Mouse (Mus musculus): ENCODE measurements around the gene Ccdc189. TPM values are rescaled to one million over a fixed set of nuclear protein-coding genes. Genes with fewer than 3 reads are reported as not detected.

The Ccdc189 gene
- polyA plus RNA-seq, 1 experiment from 2014 or later = 5.2 TPM

- 56% methylated on average over 1 of the region's 1 CpGs for WGBS
- Histone ChIP-seq H3K9me3 (ENCODE audit: control insufficient read depth, low read length) (no peaks in the 10 kb centered on the region), H3K36me3 (ENCODE audit: control insufficient read depth, insufficient read depth, low read length) (peaks cover 13% of the 10 kb centered on the region), H3K9ac (ENCODE audit: low read depth, low read length) (no peak overlapping the region), H3K4me2 (ENCODE audit: low read depth, low read length) (no peak overlapping the region), H3K27me3 (replicated peaks; ENCODE audit: control insufficient read depth, insufficient read depth, low read length) (no peaks in the 10 kb centered on the region), H3K4me1 (ENCODE audit: control insufficient read depth, insufficient read depth, low read length) (peaks cover 6% of the 10 kb centered on the region), H3K27ac (ENCODE audit: low read length) (no peak overlapping the region), H3K4me3 (ENCODE audit: low read length) (no peak overlapping the region)
- no peak for ATAC-seq
Measured at GRCm38 (mm10) chr7:127616336-127616735, 27.9 kb upstream of the Ccdc189 start.

- Histone ChIP-seq H3K4me3 (ENCODE audit: low read length) (peak within 1 kb of the TSS; percentile 100), H3K9ac (ENCODE audit: low read depth, low read length) (peak within 1 kb of the TSS; percentile 99), H3K9me3 (ENCODE audit: control insufficient read depth, low read length) (no peaks in the 10 kb centered on the region), H3K36me3 (ENCODE audit: control insufficient read depth, insufficient read depth, low read length) (peaks cover 24% of the 10 kb centered on the region), H3K4me2 (ENCODE audit: low read depth, low read length) (peak within 1 kb of the TSS; percentile 72), H3K27ac (ENCODE audit: low read length) (peak within 1 kb of the TSS; percentile 85), H3K4me1 (ENCODE audit: control insufficient read depth, insufficient read depth, low read length) (peaks cover 6% of the 10 kb centered on the region), H3K27me3 (replicated peaks; ENCODE audit: control insufficient read depth, insufficient read depth, low read length) (no peaks in the 10 kb centered on the region)
- ATAC-seq = peak; percentile 92
- WGBS = under 1% methylated on average over 35 of the region's 50 CpGs
Measured at GRCm38 (mm10) chr7:127614891-127615843, 26.8 kb upstream of the Ccdc189 start, which contains the start of gene Zfp629. TSS of gene Zfp629 (minus strand) at chr7:127615797.

- WGBS = under 1% methylated on average over 33 of the region's 44 CpGs
- peaks cover 6% of the 10 kb centered on the region for H3K4me1 ChIP-seq (ENCODE audit: control insufficient read depth, insufficient read depth, low read length)
- peak; percentile 78 for ATAC-seq
Measured at GRCm38 (mm10) chr7:127614511-127614890, 26.1 kb upstream of the Ccdc189 start.

GRCm38 (mm10) chr7:127614091-127614490 is 25.7 kb upstream of the Ccdc189 start:
- 23% methylated on average over 8 of the region's 8 CpGs for WGBS
- no peak; the same call in 1 of the 2 replicates for ATAC-seq
- peak overlapping the region; percentile 85; the same call in 1 of the 2 replicates for H3K27ac ChIP-seq (ENCODE audit: low read length)

More at GRCm38 (mm10) chr7:127614511-127614890, 26.1 kb upstream of the Ccdc189 start:
- no peaks in the 10 kb centered on the region for H3K27me3 ChIP-seq (replicated peaks; ENCODE audit: control insufficient read depth, insufficient read depth, low read length)
- H3K4me3 ChIP-seq (ENCODE audit: low read length) = peak overlapping the region; percentile 100
- peak overlapping the region; percentile 99 for H3K9ac ChIP-seq (ENCODE audit: low read depth, low read length)
- peak overlapping the region; percentile 72 for H3K4me2 ChIP-seq (ENCODE audit: low read depth, low read length)
- peak overlapping the region; percentile 85 for H3K27ac ChIP-seq (ENCODE audit: low read length)
- H3K9me3 ChIP-seq (ENCODE audit: control insufficient read depth, low read length) = no peaks in the 10 kb centered on the region
- peaks cover 29% of the 10 kb centered on the region for H3K36me3 ChIP-seq (ENCODE audit: control insufficient read depth, insufficient read depth, low read length)

GRCm38 (mm10) chr7:127613501-127613900 is 25.1 kb upstream of the Ccdc189 start:
- H3K9ac ChIP-seq (ENCODE audit: low read depth, low read length) = no peak overlapping the region; the same call in 1 of the 2 replicates
- no peak overlapping the region for H3K27ac ChIP-seq (ENCODE audit: low read length)

More at GRCm38 (mm10) chr7:127614091-127614490, 25.7 kb upstream of the Ccdc189 start:
- H3K4me1 ChIP-seq (ENCODE audit: control insufficient read depth, insufficient read depth, low read length) = peaks cover 6% of the 10 kb centered on the region
- H3K36me3 ChIP-seq (ENCODE audit: control insufficient read depth, insufficient read depth, low read length) = peaks cover 29% of the 10 kb centered on the region
- peak overlapping the region; percentile 100 for H3K4me3 ChIP-seq (ENCODE audit: low read length)
- peak overlapping the region; percentile 72 for H3K4me2 ChIP-seq (ENCODE audit: low read depth, low read length)
- no peaks in the 10 kb centered on the region for H3K27me3 ChIP-seq (replicated peaks; ENCODE audit: control insufficient read depth, insufficient read depth, low read length)
- no peaks in the 10 kb centered on the region for H3K9me3 ChIP-seq (ENCODE audit: control insufficient read depth, low read length)
- H3K9ac ChIP-seq (ENCODE audit: low read depth, low read length) = peak overlapping the region; percentile 99

GRCm38 (mm10) chr7:127611561-127611960 is 23.2 kb upstream of the Ccdc189 start:
- H3K4me2 ChIP-seq (ENCODE audit: low read depth, low read length) = no peak overlapping the region
- H3K27ac ChIP-seq (ENCODE audit: low read length) = no peak overlapping the region
- peaks cover 6% of the 10 kb centered on the region for H3K4me1 ChIP-seq (ENCODE audit: control insufficient read depth, insufficient read depth, low read length)
- H3K4me3 ChIP-seq (ENCODE audit: low read length) = no peak overlapping the region
- H3K36me3 ChIP-seq (ENCODE audit: control insufficient read depth, insufficient read depth, low read length) = peaks cover 29% of the 10 kb centered on the region
- H3K9ac ChIP-seq (ENCODE audit: low read depth, low read length) = no peak overlapping the region
- no peaks in the 10 kb centered on the region for H3K9me3 ChIP-seq (ENCODE audit: control insufficient read depth, low read length)
- no peak for ATAC-seq
- no peaks in the 10 kb centered on the region for H3K27me3 ChIP-seq (replicated peaks; ENCODE audit: control insufficient read depth, insufficient read depth, low read length)
- 95% methylated on average over 26 of the region's 26 CpGs for WGBS

More at GRCm38 (mm10) chr7:127613501-127613900, 25.1 kb upstream of the Ccdc189 start:
- H3K4me1 ChIP-seq (ENCODE audit: control insufficient read depth, insufficient read depth, low read length) = peaks cover 6% of the 10 kb centered on the region
- no peaks in the 10 kb centered on the region for H3K9me3 ChIP-seq (ENCODE audit: control insufficient read depth, low read length)
- ATAC-seq = no peak
- 86% methylated on average over 8 of the region's 8 CpGs for WGBS
- H3K36me3 ChIP-seq (ENCODE audit: control insufficient read depth, insufficient read depth, low read length) = peaks cover 29% of the 10 kb centered on the region
- peak overlapping the region; percentile 100; the same call in 1 of the 2 replicates for H3K4me3 ChIP-seq (ENCODE audit: low read length)
- H3K4me2 ChIP-seq (ENCODE audit: low read depth, low read length) = peak overlapping the region; percentile 72; the same call in 1 of the 2 replicates
- H3K27me3 ChIP-seq (replicated peaks; ENCODE audit: control insufficient read depth, insufficient read depth, low read length) = no peaks in the 10 kb centered on the region

- Histone ChIP-seq H3K4me1 (ENCODE audit: control insufficient read depth, insufficient read depth, low read length) (peaks cover 6% of the 10 kb centered on the region), H3K36me3 (ENCODE audit: control insufficient read depth, insufficient read depth, low read length) (peaks cover 29% of the 10 kb centered on the region), H3K9me3 (ENCODE audit: control insufficient read depth, low read length) (no peaks in the 10 kb centered on the region), H3K27me3 (replicated peaks; ENCODE audit: control insufficient read depth, insufficient read depth, low read length) (no peaks in the 10 kb centered on the region), H3K4me2 (ENCODE audit: low read depth, low read length) (no peak overlapping the region), H3K27ac (ENCODE audit: low read length) (no peak overlapping the region), H3K9ac (ENCODE audit: low read depth, low read length) (no peak overlapping the region), H3K4me3 (ENCODE audit: low read length) (no peak overlapping the region)
- ATAC-seq = no peak
- WGBS = 96% methylated on average over 29 of the region's 29 CpGs
Measured at GRCm38 (mm10) chr7:127611011-127611410, 22.6 kb upstream of the Ccdc189 start.

- Histone ChIP-seq H3K4me3 (ENCODE audit: low read length) (no peak overlapping the region), H3K4me2 (ENCODE audit: low read depth, low read length) (no peak overlapping the region), H3K27me3 (replicated peaks; ENCODE audit: control insufficient read depth, insufficient read depth, low read length) (no peaks in the 10 kb centered on the region), H3K9me3 (ENCODE audit: control insufficient read depth, low read length) (no peaks in the 10 kb centered on the region), H3K4me1 (ENCODE audit: control insufficient read depth, insufficient read depth, low read length) (no peaks in the 10 kb centered on the region), H3K9ac (ENCODE audit: low read depth, low read length) (no peak overlapping the region), H3K27ac (ENCODE audit: low read length) (no peak overlapping the region), H3K36me3 (ENCODE audit: control insufficient read depth, insufficient read depth, low read length) (peaks cover 29% of the 10 kb centered on the region)
- no peak for ATAC-seq
- 80% methylated on average over 6 of the region's 6 CpGs for WGBS
Measured at GRCm38 (mm10) chr7:127607150-127607549, 18.8 kb upstream of the Ccdc189 start.

- ATAC-seq = no peak
- H3K36me3 ChIP-seq (ENCODE audit: control insufficient read depth, insufficient read depth, low read length) = peaks cover 17% of the 10 kb centered on the region; the same call in 1 of the 2 replicates
- 87% methylated on average over 10 of the region's 10 CpGs for WGBS
Measured at GRCm38 (mm10) chr7:127604256-127604655, 15.9 kb upstream of the Ccdc189 start.

More at GRCm38 (mm10) chr7:127604256-127604655, 15.9 kb upstream of the Ccdc189 start:
- H3K4me2 ChIP-seq (ENCODE audit: low read depth, low read length) = no peak overlapping the region
- H3K27ac ChIP-seq (ENCODE audit: low read length) = no peak overlapping the region
- no peaks in the 10 kb centered on the region for H3K4me1 ChIP-seq (ENCODE audit: control insufficient read depth, insufficient read depth, low read length)
- no peak overlapping the region for H3K9ac ChIP-seq (ENCODE audit: low read depth, low read length)
- no peaks in the 10 kb centered on the region for H3K9me3 ChIP-seq (ENCODE audit: control insufficient read depth, low read length)
- H3K4me3 ChIP-seq (ENCODE audit: low read length) = no peak overlapping the region
- H3K27me3 ChIP-seq (replicated peaks; ENCODE audit: control insufficient read depth, insufficient read depth, low read length) = no peaks in the 10 kb centered on the region

All from intestine, embryonic 16.5 days (tissue).